Mouse (Mus musculus) testis, adult 2 months (tissue): ENCODE data around the gene Abhd2. TPM values are rescaled to one million over a fixed set of nuclear protein-coding genes. Genes with fewer than 3 reads are reported as not detected.

Source experiments
- H3K27ac ChIP-seq: fragments of 200-500 bp; 2 replicates; pipeline ENCODE4 v1.5.1; 2012; ENCODE audit warnings: low read depth, low read length; ENCODE audit not compliant: control insufficient read depth, insufficient read depth
- H3K27me3 ChIP-seq: fragments of 200-500 bp; 2 replicates; pipeline ENCODE4 v1.6.1; 2012; ENCODE audit warnings: mild to moderate bottlenecking, low read length, moderate library complexity; ENCODE audit not compliant: control insufficient read depth, insufficient read depth
- H3K36me3 ChIP-seq: fragments of 200-500 bp; 2 replicates; pipeline ENCODE4 v1.6.1; 2012; ENCODE audit warnings: mild to moderate bottlenecking, low read length; ENCODE audit not compliant: control insufficient read depth, insufficient read depth
- H3K4me1 ChIP-seq: fragments of 200-500 bp; 2 replicates; pipeline ENCODE4 v1.6.1; 2012; ENCODE audit warnings: low read length; ENCODE audit not compliant: control insufficient read depth, insufficient read depth
- H3K4me3 ChIP-seq: fragments of 200-500 bp; 2 replicates; pipeline ENCODE4 v1.5.1; 2012; ENCODE audit warnings: low read depth, mild to moderate bottlenecking, low read length, moderate library complexity, mixed read lengths; ENCODE audit not compliant: control insufficient read depth
- CTCF ChIP-seq: fragments of 200-500 bp; IDR thresholded peaks from 2 replicates; pipeline ENCODE4 v1.5.1; 2012; ENCODE audit warnings: low read depth, mild to moderate bottlenecking, inconsistent platforms, low read length, moderate library complexity; ENCODE audit not compliant: control insufficient read depth, insufficient read depth, insufficient replicate concordance
- POLR2A ChIP-seq: fragments of 200-500 bp; IDR thresholded peaks from 2 replicates; pipeline ENCODE4 v1.6.1; 2012; ENCODE audit warnings: low read depth, mild to moderate bottlenecking, inconsistent platforms, low read length, moderate library complexity; ENCODE audit not compliant: control insufficient read depth
- polyA plus RNA-seq: library from polyadenylated mRNA; depleted of rRNA; stranded (reverse); fragments of >200 nt; gene quantifications from 2 replicates; pipeline ENCODE4 v1.2.3, GENCODE M21; 2012

The Abhd2 gene
- polyA plus RNA-seq, 1 experiment: 50.3 TPM

DNA sequence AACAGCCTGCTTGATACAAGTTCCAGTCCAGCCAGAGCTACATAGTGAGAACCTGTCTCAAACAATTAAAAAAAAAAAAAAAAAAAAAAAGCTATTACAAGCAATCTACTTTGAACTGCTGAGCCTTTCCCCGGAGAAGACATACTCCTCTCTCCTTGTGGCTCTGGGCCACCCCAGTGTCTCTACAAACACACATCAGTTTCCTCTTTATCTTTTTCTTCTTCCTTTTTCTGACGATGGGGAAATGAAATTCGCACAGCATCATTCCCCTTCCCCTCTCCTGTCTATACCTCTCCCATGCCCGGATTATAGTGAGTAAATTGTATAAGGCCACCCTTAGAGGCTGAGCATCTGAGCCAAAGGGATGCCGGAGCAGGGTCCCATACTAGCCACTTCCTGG is 95.7 kb downstream of the Abhd2 start:
- Histone ChIP-seq H3K4me3 (no peak overlapping the region), H3K27me3 (no peaks in the 10 kb centered on the region), H3K27ac (no peak overlapping the region), H3K4me1 (no peaks in the 10 kb centered on the region), H3K36me3 (no peaks in the 10 kb centered on the region)
- TF ChIP-seq CTCF (no peak), POLR2A (no peak)

DNA sequence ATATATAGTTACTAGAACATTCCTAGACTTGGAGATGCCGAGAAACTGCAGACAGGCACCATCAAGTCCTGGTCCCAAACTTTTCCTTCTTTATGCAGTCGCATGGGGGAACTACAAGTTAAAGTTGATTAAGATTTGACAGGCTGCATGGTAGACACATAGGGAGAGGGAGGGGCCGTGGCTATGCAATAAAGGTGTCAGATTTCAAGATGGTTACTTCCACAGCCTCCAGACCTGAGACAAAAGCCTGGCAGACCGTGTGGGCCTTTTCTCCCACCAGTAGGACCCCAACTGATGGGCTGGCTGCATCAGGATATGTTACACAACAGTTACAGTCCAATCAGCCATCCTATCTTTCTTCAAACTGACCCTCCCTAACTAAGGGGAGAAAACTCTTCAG is 96.4 kb downstream of the Abhd2 start:
- H3K4me3 ChIP-seq: no peak overlapping the region
- no peak overlapping the region for H3K27ac ChIP-seq
- H3K4me1 ChIP-seq: no peaks in the 10 kb centered on the region
- no peaks in the 10 kb centered on the region for H3K36me3 ChIP-seq
- TF ChIP-seq CTCF (no peak), POLR2A (no peak)
- no peaks in the 10 kb centered on the region for H3K27me3 ChIP-seq

DNA sequence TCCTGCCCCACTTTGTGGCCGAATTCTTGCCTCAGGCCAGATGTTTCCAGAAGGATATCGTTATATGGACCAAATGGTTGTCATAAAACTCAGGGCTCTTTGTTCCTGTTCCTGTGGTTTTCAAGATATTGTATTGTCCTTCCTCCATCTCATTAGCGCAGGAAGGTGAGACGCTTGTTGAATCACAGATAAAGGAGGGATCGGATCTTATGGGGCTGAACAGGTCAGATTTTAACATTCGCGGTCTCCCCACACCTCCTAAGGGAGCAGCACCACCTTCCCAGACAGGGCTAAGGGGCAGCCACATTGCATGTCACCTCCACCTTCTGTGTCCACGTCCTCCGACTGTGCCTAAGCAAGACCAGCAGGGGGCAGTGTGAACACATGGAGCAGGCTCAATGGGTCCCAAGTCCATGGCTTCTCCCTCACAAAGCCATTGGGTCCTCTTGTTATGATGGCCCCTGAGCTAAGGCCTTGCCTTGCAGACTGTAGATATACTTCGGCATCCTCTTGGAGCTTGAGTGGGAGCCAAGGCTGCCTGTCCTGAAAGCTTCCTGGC is 98.4 kb downstream of the Abhd2 start:
- H3K4me3 ChIP-seq: no peak overlapping the region

DNA sequence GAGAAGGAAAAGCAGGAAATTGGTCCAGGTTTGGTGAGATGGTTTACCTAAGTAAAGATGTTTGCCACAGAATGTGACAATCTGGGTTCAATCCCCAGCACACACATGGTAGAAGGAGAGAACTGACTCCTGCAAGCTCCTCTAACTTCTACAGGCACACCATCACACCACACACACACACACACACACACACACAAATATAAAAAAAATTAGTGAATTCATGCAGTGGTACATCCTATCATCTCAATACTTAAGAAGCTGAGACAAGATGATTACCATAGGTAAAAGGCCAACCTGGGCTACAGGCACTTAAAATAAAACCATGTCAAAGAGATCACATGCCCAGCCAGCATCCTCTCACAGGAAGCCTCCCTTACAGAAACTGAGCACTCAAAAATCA is 101.0 kb downstream of the Abhd2 start:
- H3K27me3 ChIP-seq: no peaks in the 10 kb centered on the region
- H3K4me3 ChIP-seq: no peak overlapping the region
- H3K36me3 ChIP-seq: no peaks in the 10 kb centered on the region
- H3K27ac ChIP-seq: no peak overlapping the region
- H3K4me1 ChIP-seq: no peaks in the 10 kb centered on the region; the same call in 1 of the 2 replicates
- TF ChIP-seq POLR2A (no peak), CTCF (no peak)

More for the DNA sequence above, 98.4 kb downstream of the Abhd2 start:
- Histone ChIP-seq H3K27ac (no peak overlapping the region), H3K27me3 (no peaks in the 10 kb centered on the region), H3K4me1 (no peaks in the 10 kb centered on the region; the same call in 1 of the 2 replicates), H3K36me3 (no peaks in the 10 kb centered on the region)
- TF ChIP-seq POLR2A: no peak
- peak; percentile 94 for TF ChIP-seq CTCF

DNA sequence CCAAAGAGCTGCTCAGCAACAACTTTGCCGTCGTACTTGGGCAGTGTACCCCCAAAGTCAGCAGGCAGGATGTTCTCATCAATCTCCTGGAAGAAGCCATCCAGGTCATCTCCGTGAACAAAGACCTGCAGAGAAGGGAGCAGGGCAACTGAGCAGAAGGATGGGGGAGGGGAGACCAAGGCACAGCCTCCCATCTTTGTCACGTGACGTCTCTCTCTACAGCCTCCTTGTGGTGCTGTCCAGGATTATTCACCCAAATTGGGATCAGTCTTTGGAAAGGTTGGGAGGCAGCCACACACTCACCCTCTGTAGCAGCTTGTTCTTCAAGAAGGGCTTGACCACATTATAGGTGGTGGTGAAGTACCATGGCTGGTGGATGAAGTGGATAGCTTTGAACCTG is 102.6 kb downstream of the Abhd2 start:
- Histone ChIP-seq H3K4me3 (no peak overlapping the region), H3K27me3 (no peaks in the 10 kb centered on the region), H3K36me3 (no peaks in the 10 kb centered on the region), H3K27ac (no peak overlapping the region), H3K4me1 (no peaks in the 10 kb centered on the region; the same call in 1 of the 2 replicates)
- TF ChIP-seq CTCF: no peak
- TF ChIP-seq POLR2A: no peak

DNA sequence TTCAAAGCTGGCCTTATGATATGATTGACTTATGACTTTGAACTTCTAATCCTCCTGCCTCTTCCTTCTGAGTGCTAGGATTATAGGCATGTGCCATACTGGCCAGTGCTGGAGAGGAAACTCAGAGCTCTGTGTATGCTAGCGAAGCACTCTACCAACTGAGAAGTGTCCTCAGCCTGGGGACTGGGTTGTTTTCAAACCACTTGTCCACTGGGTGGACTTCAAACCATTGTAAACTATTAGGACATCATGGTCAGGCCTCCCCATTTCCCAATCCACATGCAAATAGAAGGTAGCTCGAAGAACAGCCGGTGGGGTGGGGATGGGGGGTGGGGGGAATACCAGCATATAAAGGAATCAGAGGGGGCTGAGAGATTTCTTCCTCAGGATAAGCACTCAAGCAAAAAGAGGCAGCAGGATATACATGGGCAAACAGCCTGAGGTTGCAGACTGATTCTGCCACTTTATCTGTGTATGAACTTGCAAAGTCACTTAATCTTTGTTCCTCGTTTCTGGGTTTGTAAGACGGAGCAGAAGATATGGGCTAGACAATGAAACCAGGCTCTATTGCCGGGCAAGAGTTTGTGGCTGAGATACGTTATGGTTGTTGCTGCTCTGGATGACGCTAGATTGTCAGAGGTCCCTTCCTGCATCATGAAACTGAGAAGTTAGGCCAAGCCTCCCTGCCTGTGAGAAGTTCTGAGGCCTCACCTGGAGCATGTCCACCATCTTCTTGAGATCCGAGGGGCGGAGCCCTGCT is 103.7 kb downstream of the Abhd2 start:
- TF ChIP-seq CTCF: no peak
- TF ChIP-seq POLR2A: no peak
- no peaks in the 10 kb centered on the region for H3K27me3 ChIP-seq
- H3K27ac ChIP-seq: no peak overlapping the region
- no peaks in the 10 kb centered on the region; the same call in 1 of the 2 replicates for H3K4me1 ChIP-seq
- H3K36me3 ChIP-seq: no peaks in the 10 kb centered on the region
- H3K4me3 ChIP-seq: no peak overlapping the region

DNA sequence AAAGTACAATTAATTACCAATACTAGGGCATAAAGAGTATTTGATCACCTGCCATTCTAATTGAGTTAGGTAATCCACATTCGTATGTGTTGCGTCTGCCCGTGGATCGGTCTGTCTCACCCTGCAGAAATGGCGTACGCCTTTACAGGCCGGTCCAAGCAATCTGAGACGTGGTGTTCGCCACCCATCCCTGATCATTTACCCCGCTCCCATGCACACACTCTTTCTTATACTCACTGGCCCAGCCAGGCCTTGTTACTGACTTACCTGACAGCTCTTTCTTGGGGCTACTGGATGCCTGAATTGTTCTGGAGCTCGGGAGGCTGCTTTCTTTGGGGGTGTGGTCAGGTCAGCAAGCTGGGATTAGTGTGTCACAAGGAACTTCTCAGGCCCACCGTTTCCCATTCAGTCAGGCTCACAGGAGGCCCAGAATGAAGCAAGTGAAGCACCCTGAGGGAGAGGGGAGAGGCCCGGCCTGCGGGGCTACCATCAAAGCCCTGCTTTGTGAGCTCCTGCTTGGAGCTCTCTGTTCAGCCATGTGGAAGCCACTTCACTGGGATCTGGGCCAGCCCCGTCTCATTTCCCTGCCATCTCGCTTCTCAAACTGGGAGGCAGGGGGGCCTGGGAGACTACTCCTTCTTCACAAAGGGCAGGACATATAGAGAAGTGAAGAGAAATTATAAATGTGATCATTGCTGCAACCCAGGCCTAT is 113.6 kb downstream of the Abhd2 start, which contains the start of gene Rlbp1:
Rlbp1 (minus strand) TSS at position 627 of the 712 bp plus-strand sequence.
- Histone ChIP-seq H3K27me3 (no peaks in the 10 kb centered on the region), H3K36me3 (no peaks in the 10 kb centered on the region), H3K4me1 (peaks cover under 1% of the 10 kb centered on the region), H3K27ac (no peak within 1 kb of the TSS), H3K4me3 (no peak within 1 kb of the TSS)
- no peak for TF ChIP-seq CTCF
- TF ChIP-seq POLR2A: no peak
